Mouse (Mus musculus) intestine, embryonic 14.5 days (tissue): ENCODE data around the gene Gm10663. TPM values are rescaled to one million over a fixed set of nuclear protein-coding genes. Genes with fewer than 3 reads are reported as not detected.

Source experiments
- ATAC-seq: fragments of 200-750 bp; cut with Nextera tagmentation; replicated peaks from 2 replicates; pipeline ENCODE4 v1.8.0; 2017; ENCODE audit warnings: low read depth, moderate number of reproducible peaks, moderate TSS enrichment, moderate library complexity; ENCODE audit not compliant: low FRiP score, low TSS enrichment
- DNase-seq: peaks from one replicate; pipeline ENCODE4 v3.0.0-alpha.2; 2018; ENCODE audit warnings: low spot score
- H3K27ac ChIP-seq: fragments of 300-500 bp; sonication (generic); 2 replicates; pipeline ENCODE4 v1.5.1; 2014; ENCODE audit warnings: low read depth, mild to moderate bottlenecking, control low read depth
- H3K27me3 ChIP-seq: fragments of 300-500 bp; sonication (generic); replicated peaks from 2 replicates; pipeline ENCODE4 v1.6.1; 2014; ENCODE audit warnings: low read length, control low read depth; ENCODE audit not compliant: control insufficient read depth, insufficient read depth
- H3K36me3 ChIP-seq: fragments of 300-500 bp; sonication (generic); 2 replicates; pipeline ENCODE4 v1.6.1; 2014; ENCODE audit warnings: low read length, control low read depth; ENCODE audit not compliant: control insufficient read depth, insufficient read depth
- H3K4me1 ChIP-seq: fragments of 300-500 bp; sonication (generic); replicated peaks from 2 replicates; pipeline ENCODE4 v1.6.1; 2014; ENCODE audit warnings: low read length, control low read depth, mixed read lengths; ENCODE audit not compliant: control insufficient read depth, insufficient read depth
- H3K4me2 ChIP-seq: fragments of 300-500 bp; sonication (generic); 2 replicates; pipeline ENCODE4 v1.6.1; 2014; ENCODE audit warnings: low read length
- H3K4me3 ChIP-seq: fragments of 300-500 bp; sonication (generic); 2 replicates; pipeline ENCODE4 v1.5.1; 2014; ENCODE audit warnings: low read depth, low read length, control low read depth, mixed read lengths
- H3K9ac ChIP-seq: fragments of 300-500 bp; sonication (generic); 2 replicates; pipeline ENCODE4 v1.6.1; 2014; ENCODE audit warnings: mild to moderate bottlenecking, low read length
- H3K9me3 ChIP-seq: fragments of 300-500 bp; sonication (generic); 2 replicates; pipeline ENCODE4 v1.6.1; 2016; ENCODE audit warnings: low read length, control low read depth; ENCODE audit not compliant: control insufficient read depth
- WGBS: fragments of 180-500 bp; shearing (Covaris S2); extraction: QIAGEN DNeasy Blood & Tissue Kit; methylation state at CpG from one replicate; pipeline ENCODE4 v1.1.7; 2014; 5-methylcytosine and 5-hydroxymethylcytosine counted together
- microRNA-seq: library from miRNA; unstranded; fragments of <30 nt; microRNA quantifications from one replicate; pipeline ENCODE4, GENCODE M21; 2016
- polyA plus RNA-seq: library from polyadenylated mRNA; unstranded; fragments of >200 nt; fragmentation: Nextera tagmentation; extraction: Ambion mirVana; gene quantifications from 2 replicates; pipeline ENCODE4 v1.2.1, GENCODE M21; 2014

Gm10663 gene
- polyA plus RNA-seq, 1 experiment from 2014 or later, result not detected

DNA sequence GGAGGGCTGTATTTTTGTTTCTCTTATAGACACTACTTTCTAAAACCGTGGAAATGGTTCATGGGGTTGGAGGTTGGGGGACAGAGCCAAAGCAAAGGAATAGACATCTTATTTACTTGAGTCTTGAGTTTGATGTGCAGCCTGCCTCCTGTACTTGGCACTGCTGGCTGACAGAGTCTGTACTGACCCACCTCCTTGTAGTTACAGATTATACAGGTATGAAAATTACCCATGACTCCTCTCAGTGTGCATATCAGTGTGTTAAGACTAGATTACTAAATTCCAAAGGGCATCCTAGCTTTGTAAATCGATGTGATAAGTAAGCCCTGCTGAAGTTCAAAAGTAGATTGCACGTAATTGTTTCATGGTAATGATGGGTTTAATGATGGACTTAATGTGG, 51.6 kb downstream of the Gm10663 start:
- H3K4me1 ChIP-seq, result no peaks in the 10 kb centered on the region; the same call in 1 of the 2 replicates
- DNase-seq (no peak), ATAC-seq (no peak; the same call in 1 of the 2 replicates)
- H3K4me3 ChIP-seq, result no peak overlapping the region
- H3K4me2 ChIP-seq, result no peak overlapping the region
- no peaks in the 10 kb centered on the region for H3K27me3 ChIP-seq
- H3K27ac ChIP-seq, result no peak overlapping the region
- H3K36me3 ChIP-seq, result no peaks in the 10 kb centered on the region
- no peak overlapping the region for H3K9ac ChIP-seq
- 70% methylated on average over 3 of the region's 3 CpGs for WGBS
- H3K9me3 ChIP-seq, result no peaks in the 10 kb centered on the region

Small RNAs within 50 kb of the gene (microRNA-seq; reads per million reads assigned to microRNA genes)
- not detected for gene Gm24333

Other genes starting within 250 kb of the Gm10663 start
- 12.4 and 18.1 TPM in 2 replicates for gene Klhl2, start 225.0 kb upstream of the Gm10663 start, polyA plus RNA-seq
- 36.4 and 44.1 TPM in 2 replicates for gene Tmem192, start 127.8 kb upstream of the Gm10663 start, polyA plus RNA-seq
- gene Trim75, start 87.2 kb upstream of the Gm10663 start, polyA plus RNA-seq, result not detected in 2 replicates
- gene Trim61, start 56.5 kb upstream of the Gm10663 start, polyA plus RNA-seq, result 0.39 TPM in 1 of 2 replicates, not detected in the other
- gene Trim60, start 56.4 kb upstream of the Gm10663 start, polyA plus RNA-seq, result not detected in 2 replicates
- gene Apela, start 37.7 kb upstream of the Gm10663 start, polyA plus RNA-seq, result 6.5 and 7.1 TPM in 2 replicates
- gene BC030870, start 54.5 kb downstream of the Gm10663 start, polyA plus RNA-seq, result 12.0 and 14.3 TPM in 2 replicates